In the genomic region with DNA sequence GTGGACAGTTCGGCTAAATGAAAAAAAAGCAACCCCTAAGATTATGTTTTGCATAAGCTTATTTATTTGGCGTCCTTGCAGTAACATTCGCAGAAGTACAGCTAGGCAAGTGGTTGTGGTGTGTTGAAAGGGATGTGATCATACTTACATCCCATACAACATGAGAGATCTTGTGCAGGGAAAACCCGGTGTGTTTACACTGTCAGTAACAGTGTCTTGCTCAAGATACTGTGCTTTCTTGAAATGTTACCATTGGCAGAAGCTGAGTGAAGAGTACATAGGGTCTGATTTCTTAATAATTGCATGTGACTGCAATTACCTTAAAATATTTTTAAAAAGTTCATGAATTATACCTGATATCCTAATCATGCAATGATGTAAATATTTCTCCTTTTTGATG, we compare ENCODE assay signal across 19 mouse cellular contexts. TPM values are rescaled to one million over a fixed set of nuclear protein-coding genes. Genes with fewer than 3 reads are reported as not detected.
DNase-seq lines count a peak whose midpoint lies in the region; TF ChIP-seq lines count a peak whose summit lies in the region.
"Had no signal": no experiment of that assay in that cellular context is flagged by ENCODE, and none has a peak within 500 bp of the region (broad histone marks: within the 10 kb centered on the region; RNA-seq: fewer than 3 reads in every experiment).

No protein-coding gene starts in this region.

- no peak for TF ChIP-seq POLR2A in testis, adult 2 months (IDR thresholded peaks at IDR 0.05; ENCODE audit: control insufficient read depth, low read depth, low read length)
- no peak for TF ChIP-seq POLR2A in embryonic fibroblast, embryonic 13.5 days (IDR thresholded peaks at IDR 0.05; ENCODE audit: low read depth, low read length)

- intact Hi-C loops in left cerebral cortex, postnatal 10 days (cut with DNase I): no loop called here

- H3K27ac ChIP-seq in testis, adult 2 months (ENCODE audit: control insufficient read depth, insufficient read depth, low read depth, low read length): no peak overlapping the region
- peak overlapping the region; percentile 26; the same call in 1 of the 2 replicates for H3K27ac ChIP-seq in embryonic fibroblast, embryonic 13.5 days (ENCODE audit: insufficient read depth, low read length)

- peaks cover 2% of the 10 kb centered on the region for H3K36me3 ChIP-seq in testis, adult 2 months (ENCODE audit: control insufficient read depth, insufficient read depth, low read length)

- no peak for DNase-seq in testis, postnatal 14 days (ENCODE audit: low spot score)
- DNase-seq in fat pad, adult 2 months (ENCODE audit: extremely low read depth, low read depth, low spot score): peak; percentile 68
- peak; percentile 64 for DNase-seq in gonadal fat pad, adult 2 months (ENCODE audit: low read depth)
- DNase-seq in thymus, postnatal 36 days: no peak
- no peak for DNase-seq in left cerebral cortex, postnatal 10 days (ENCODE audit: extremely low spot score in 1 of 2, low spot score in 2 of 2)
- DNase-seq in heart, adult 8-10 months (ENCODE audit: low spot score): no peak
- DNase-seq: adrenal gland, adult 2 months; adrenal gland, adult 8-10 months; adrenal gland, postnatal 10 days; adrenal gland, postnatal 14 days; adrenal gland, postnatal 25 days; adrenal gland, postnatal 36 days; B cell, adult 2 months; cerebellum, adult 11 months; cerebellum, adult 11-12 months had no signal

- TF ChIP-seq CTCF in testis, adult 2 months (IDR thresholded peaks at IDR 0.05; ENCODE audit: control insufficient read depth, insufficient read depth, insufficient replicate concordance, low read depth, low read length): no peak
- TF ChIP-seq CTCF in embryonic fibroblast, embryonic 13.5 days (IDR thresholded peaks at IDR 0.05; ENCODE audit: borderline replicate concordance, insufficient read depth, low read length): no peak

- peak overlapping the region; percentile 37; the same call in 1 of the 2 replicates for H3K4me3 ChIP-seq in testis, adult 2 months (ENCODE audit: control insufficient read depth, low read depth, low read length)
- H3K4me3 ChIP-seq in embryonic fibroblast, embryonic 13.5 days (ENCODE audit: insufficient read depth, low read length): no peak overlapping the region

- H3K4me1 ChIP-seq in testis, adult 2 months (ENCODE audit: control insufficient read depth, insufficient read depth, low read length): no peaks in the 10 kb centered on the region
- H3K4me1 ChIP-seq in embryonic fibroblast, embryonic 13.5 days (ENCODE audit: control insufficient read depth, insufficient read depth, low read length): peaks cover 2% of the 10 kb centered on the region; the same call in 1 of the 2 replicates

- no peaks in the 10 kb centered on the region for H3K27me3 ChIP-seq in testis, adult 2 months (ENCODE audit: control insufficient read depth, insufficient read depth, low read length)
- H3K27me3 ChIP-seq: CH12.LX, Patski had no signal

RNA-seq across cellular contexts. Expression of a gene that starts 6.9 kb away (rescaled TPM):
- polyA plus RNA-seq in testis, adult 2 months (2012; rRNA removed): 38.1 and 41.3 TPM in 2 replicates
- 136 and 163 TPM in 2 replicates for polyA plus RNA-seq in embryonic fibroblast, embryonic 13.5 days (2011; ENCODE audit: insufficient read length, low read depth, missing spikeins)
- 11.4 and 13.8 TPM in 2 replicates for polyA plus RNA-seq in gonadal fat pad, adult 2 months (2012; rRNA removed)
- total RNA-seq in left cerebral cortex, postnatal 10 days (2021): 10 to 100 TPM; 36.9 to 37.2 TPM
- total RNA-seq in heart, adult 8-10 months (2022): 10 to 100 TPM; 31.8 to 42.7 (median 35.9) TPM

RNA-seq across cellular contexts. Expression of a gene that starts 7.0 kb away (rescaled TPM):
- polyA plus RNA-seq in testis, adult 2 months (2012; rRNA removed): 0.97 and 1.0 TPM in 2 replicates
- 12.1 and 15.2 TPM in 2 replicates for polyA plus RNA-seq in embryonic fibroblast, embryonic 13.5 days (2011; ENCODE audit: insufficient read length, low read depth, missing spikeins)
- 0.54 and 1.3 TPM in 2 replicates for polyA plus RNA-seq in gonadal fat pad, adult 2 months (2012; rRNA removed)
- total RNA-seq in left cerebral cortex, postnatal 10 days (2021): 1 to 10 TPM; 2.4 to 4.3 TPM
- total RNA-seq in heart, adult 8-10 months (2022): 1 to 10 TPM in 1 of 4 experiments, under 1 TPM in 3; 0.38 to 2.0 (median 0.62) TPM
- polyA plus RNA-seq: adrenal gland, adult 2 months had no signal

Comparison
In these comparisons a context has a peak if more than half of its experiments do, and no peak if none do; other contexts are left out.
1. DNase-seq: peak in fat pad, adult 2 months (single experiment) and gonadal fat pad, adult 2 months (single experiment); none in testis, postnatal 14 days (single experiment), thymus, postnatal 36 days (0 of 2), left cerebral cortex, postnatal 10 days (0 of 2) and heart, adult 8-10 months (single experiment).